Mouse (Mus musculus): ENCODE data around the gene Inpp4b. TPM values are rescaled to one million over a fixed set of nuclear protein-coding genes. Genes with fewer than 3 reads are reported as not detected.

The Inpp4b gene
- total and polyA plus RNA-seq, 3 experiments = 0.59 to 36.8 (median 35.6) TPM

- no peak for ATAC-seq (ENCODE audit: extremely low read depth, insufficient number of reproducible peaks, low FRiP score, poor library complexity, severe bottlenecking)
- Histone ChIP-seq H3K27me3 (ENCODE audit: insufficient read depth, low read length) (peaks cover 11% of the 10 kb centered on the region), H3K4me3 (ENCODE audit: low read depth, low read length) (no peak overlapping the region), H3K4me1 (ENCODE audit: insufficient read depth, low read depth, low read length) (no peaks in the 10 kb centered on the region), H3K9me3 (replicated peaks) (no peaks in the 10 kb centered on the region), H3K36me3 (replicated peaks) (no peaks in the 10 kb centered on the region)
- TF ChIP-seq GATA2 (IDR thresholded peaks at IDR 0.05; ENCODE audit: borderline replicate concordance, low read depth, low read length) = no peak
- TF ChIP-seq POLR2AphosphoS5 (IDR thresholded peaks at IDR 0.05; ENCODE audit: insufficient replicate concordance, low read depth, low read length) = no peak
- TF ChIP-seq GATA1 (IDR thresholded peaks at IDR 0.05; ENCODE audit: borderline replicate concordance, low read length) = no peak
- no peak for TF ChIP-seq TAL1 (conservative IDR thresholded peaks at IDR 0.05; ENCODE audit: low read depth, low read length)
- TF ChIP-seq CTCF (IDR thresholded peaks at IDR 0.05; ENCODE audit: low read depth, low read length) = no peak
- DNase-seq (ENCODE audit: low spot score) = no peak
Observed at GRCm38 (mm10) chr8:81374877-81375475, 32.6 kb downstream of the Inpp4b start.

GRCm38 (mm10) chr8:81388953-81389352 lies 46.6 kb downstream of the Inpp4b start:
- no peak for TF ChIP-seq POLR2AphosphoS5 (IDR thresholded peaks at IDR 0.05; ENCODE audit: insufficient replicate concordance, low read depth, low read length)
- DNase-seq (ENCODE audit: low spot score) (no peak), ATAC-seq (ENCODE audit: extremely low read depth, insufficient number of reproducible peaks, low FRiP score, poor library complexity, severe bottlenecking) (no peak)
- Histone ChIP-seq H3K4me3 (ENCODE audit: low read depth, low read length) (no peak overlapping the region), H3K4me1 (ENCODE audit: insufficient read depth, low read depth, low read length) (no peaks in the 10 kb centered on the region), H3K27me3 (ENCODE audit: insufficient read depth, low read length) (peaks cover 21% of the 10 kb centered on the region; the same call in 1 of the 2 replicates), H3K36me3 (replicated peaks) (no peaks in the 10 kb centered on the region), H3K9me3 (replicated peaks) (no peaks in the 10 kb centered on the region)

- Histone ChIP-seq H3K9me3 (replicated peaks) (no peaks in the 10 kb centered on the region), H3K27me3 (ENCODE audit: insufficient read depth, low read length) (peaks cover 3% of the 10 kb centered on the region; the same call in 1 of the 2 replicates), H3K4me1 (ENCODE audit: insufficient read depth, low read depth, low read length) (no peaks in the 10 kb centered on the region), H3K36me3 (replicated peaks) (no peaks in the 10 kb centered on the region), H3K4me3 (ENCODE audit: low read depth, low read length) (no peak overlapping the region)
- TF ChIP-seq POLR2AphosphoS5 (IDR thresholded peaks at IDR 0.05; ENCODE audit: insufficient replicate concordance, low read depth, low read length) = no peak
- DNase-seq (ENCODE audit: low spot score) (no peak), ATAC-seq (ENCODE audit: extremely low read depth, insufficient number of reproducible peaks, low FRiP score, poor library complexity, severe bottlenecking) (no peak)
Observed at GRCm38 (mm10) chr8:81399071-81399470, 56.7 kb downstream of the Inpp4b start.

GRCm38 (mm10) chr8:81399501-81399900 lies 57.1 kb downstream of the Inpp4b start:
- no peak for ATAC-seq (ENCODE audit: extremely low read depth, insufficient number of reproducible peaks, low FRiP score, poor library complexity, severe bottlenecking)

GRCm38 (mm10) chr8:81412707-81413106 lies 70.4 kb downstream of the Inpp4b start:
- no peaks in the 10 kb centered on the region for H3K9me3 ChIP-seq (replicated peaks)
- TF ChIP-seq TAL1 (conservative IDR thresholded peaks at IDR 0.05; ENCODE audit: low read depth, low read length) = no peak
- TF ChIP-seq GATA1 (IDR thresholded peaks at IDR 0.05; ENCODE audit: borderline replicate concordance, low read length) = no peak
- no peak for TF ChIP-seq GATA2 (IDR thresholded peaks at IDR 0.05; ENCODE audit: borderline replicate concordance, low read depth, low read length)
- no peak for TF ChIP-seq POLR2AphosphoS5 (IDR thresholded peaks at IDR 0.05; ENCODE audit: insufficient replicate concordance, low read depth, low read length)
- no peak for TF ChIP-seq CTCF (IDR thresholded peaks at IDR 0.05; ENCODE audit: low read depth, low read length)
- H3K4me1 ChIP-seq (ENCODE audit: insufficient read depth, low read depth, low read length) = no peaks in the 10 kb centered on the region
- no peak for ATAC-seq (ENCODE audit: extremely low read depth, insufficient number of reproducible peaks, low FRiP score, poor library complexity, severe bottlenecking)
- DNase-seq (ENCODE audit: low spot score) = no peak
- H3K4me3 ChIP-seq (ENCODE audit: low read depth, low read length) = no peak overlapping the region
- H3K27me3 ChIP-seq (ENCODE audit: insufficient read depth, low read length) = 0 out of 2 replicates have a peak, but pooled peaks cover 3% of the 10 kb centered on the region
- H3K36me3 ChIP-seq (replicated peaks) = no peaks in the 10 kb centered on the region

More at GRCm38 (mm10) chr8:81399501-81399900, 57.1 kb downstream of the Inpp4b start:
- no peak for TF ChIP-seq TAL1 (conservative IDR thresholded peaks at IDR 0.05; ENCODE audit: low read depth, low read length)
- TF ChIP-seq GATA2 (IDR thresholded peaks at IDR 0.05; ENCODE audit: borderline replicate concordance, low read depth, low read length) = no peak
- TF ChIP-seq CTCF (IDR thresholded peaks at IDR 0.05; ENCODE audit: low read depth, low read length) = no peak
- TF ChIP-seq GATA1 (IDR thresholded peaks at IDR 0.05; ENCODE audit: borderline replicate concordance, low read length) = no peak
- no peak for TF ChIP-seq POLR2AphosphoS5 (IDR thresholded peaks at IDR 0.05; ENCODE audit: insufficient replicate concordance, low read depth, low read length)
- Histone ChIP-seq H3K4me3 (ENCODE audit: low read depth, low read length) (no peak overlapping the region), H3K27me3 (ENCODE audit: insufficient read depth, low read length) (0 out of 2 replicates have a peak, but pooled peaks cover under 1% of the 10 kb centered on the region), H3K9me3 (replicated peaks) (no peaks in the 10 kb centered on the region), H3K4me1 (ENCODE audit: insufficient read depth, low read depth, low read length) (no peaks in the 10 kb centered on the region), H3K36me3 (replicated peaks) (no peaks in the 10 kb centered on the region)
- no peak for DNase-seq (ENCODE audit: low spot score)

GRCm38 (mm10) chr8:81443957-81444356 lies 101.6 kb downstream of the Inpp4b start:
- no peak for DNase-seq (ENCODE audit: low spot score)
- Histone ChIP-seq H3K36me3 (replicated peaks) (no peaks in the 10 kb centered on the region), H3K4me3 (ENCODE audit: low read depth, low read length) (no peak overlapping the region), H3K9me3 (replicated peaks) (no peaks in the 10 kb centered on the region), H3K4me1 (ENCODE audit: insufficient read depth, low read depth, low read length) (no peaks in the 10 kb centered on the region), H3K27me3 (ENCODE audit: insufficient read depth, low read length) (no peaks in the 10 kb centered on the region)
- ATAC-seq (ENCODE audit: extremely low read depth, insufficient number of reproducible peaks, low FRiP score, poor library complexity, severe bottlenecking) = no peak
- TF ChIP-seq POLR2AphosphoS5 (IDR thresholded peaks at IDR 0.05; ENCODE audit: insufficient replicate concordance, low read depth, low read length) (no peak), CTCF (IDR thresholded peaks at IDR 0.05; ENCODE audit: low read depth, low read length) (no peak), GATA1 (IDR thresholded peaks at IDR 0.05; ENCODE audit: borderline replicate concordance, low read length) (no peak), GATA2 (IDR thresholded peaks at IDR 0.05; ENCODE audit: borderline replicate concordance, low read depth, low read length) (no peak), TAL1 (conservative IDR thresholded peaks at IDR 0.05; ENCODE audit: low read depth, low read length) (no peak)

- TF ChIP-seq GATA1 (IDR thresholded peaks at IDR 0.05; ENCODE audit: borderline replicate concordance, low read length) (no peak), TAL1 (conservative IDR thresholded peaks at IDR 0.05; ENCODE audit: low read depth, low read length) (no peak), CTCF (IDR thresholded peaks at IDR 0.05; ENCODE audit: low read depth, low read length) (no peak), POLR2AphosphoS5 (IDR thresholded peaks at IDR 0.05; ENCODE audit: insufficient replicate concordance, low read depth, low read length) (no peak), GATA2 (IDR thresholded peaks at IDR 0.05; ENCODE audit: borderline replicate concordance, low read depth, low read length) (no peak)
- no peak for DNase-seq (ENCODE audit: low spot score)
- Histone ChIP-seq H3K4me1 (ENCODE audit: insufficient read depth, low read depth, low read length) (no peaks in the 10 kb centered on the region), H3K36me3 (replicated peaks) (no peaks in the 10 kb centered on the region), H3K4me3 (ENCODE audit: low read depth, low read length) (no peak overlapping the region), H3K27me3 (ENCODE audit: insufficient read depth, low read length) (no peaks in the 10 kb centered on the region), H3K9me3 (replicated peaks) (no peaks in the 10 kb centered on the region)
- ATAC-seq (ENCODE audit: extremely low read depth, insufficient number of reproducible peaks, low FRiP score, poor library complexity, severe bottlenecking) = no peak
Observed at GRCm38 (mm10) chr8:81449798-81450197, 107.4 kb downstream of the Inpp4b start.

All from G1E (cell line).